ENCODE assay signal across 28 mouse cellular contexts in genomic region chr10:98073432-98073831, GRCm38 (mm10).
DNase-seq lines count a peak whose midpoint lies in the region; ATAC-seq and TF ChIP-seq lines count a peak whose summit lies in the region.
"Had no signal": no experiment of that assay in that cellular context is flagged by ENCODE, and none has a peak within 500 bp of the region (broad histone marks: within the 10 kb centered on the region; RNA-seq: fewer than 3 reads in every experiment).

No protein-coding gene starts in this region.

- H3K27ac ChIP-seq in forebrain, embryonic 14.5 days (ENCODE audit: low read depth, low read length) = no peak overlapping the region
- H3K27ac ChIP-seq in forebrain, embryonic 12.5 days = no peak overlapping the region
- H3K27ac ChIP-seq in midbrain, embryonic 11.5 days (ENCODE audit: low read depth, low read length) = no peak overlapping the region
- no peak overlapping the region for H3K27ac ChIP-seq in midbrain, postnatal 0 days (ENCODE audit: low read depth, low read length)
- H3K27ac ChIP-seq in midbrain, embryonic 14.5 days (replicated peaks; ENCODE audit: low read depth, low read length) = no peak overlapping the region
- no peak overlapping the region for H3K27ac ChIP-seq in midbrain, embryonic 15.5 days
- H3K27ac ChIP-seq: embryonic facial prominence, embryonic 12.5 days; embryonic facial prominence, embryonic 15.5 days; heart, embryonic 15.5 days; hindbrain, embryonic 10.5 days; hindbrain, embryonic 15.5 days had no signal

- no peak for ATAC-seq in forebrain, embryonic 14.5 days
- no peak for ATAC-seq in forebrain, embryonic 12.5 days (ENCODE audit: low FRiP score)
- peak; percentile 58; the same call in 1 of the 2 replicates for ATAC-seq in midbrain, embryonic 11.5 days (ENCODE audit: low FRiP score)
- ATAC-seq in midbrain, postnatal 0 days (ENCODE audit: low FRiP score) = no peak
- no peak for ATAC-seq in midbrain, embryonic 14.5 days (ENCODE audit: low FRiP score, low TSS enrichment)
- ATAC-seq in midbrain, embryonic 15.5 days (replicated peaks) = no peak
- ATAC-seq: intestine, postnatal 0 days; Patski had no signal

- DNase-seq in forebrain, embryonic 14.5 days (ENCODE audit: low spot score) = peak; percentile 10
- peak; percentile 47 for DNase-seq in midbrain, embryonic 11.5 days (ENCODE audit: low spot score, missing footprints)
- DNase-seq in midbrain, postnatal 0 days (ENCODE audit: low spot score) = no peak
- DNase-seq in midbrain, embryonic 14.5 days = peak; percentile 9
- DNase-seq: adrenal gland, postnatal 10 days; adrenal gland, postnatal 36 days; B cell, adult 2 months; cerebellum, adult 11 months; cerebellum, adult 2 months; cerebellum, adult 9-11 months; cerebellum, postnatal 25 days; gastrocnemius, postnatal 25 days; heart, adult 18-20 months; heart, postnatal 10 days; heart, postnatal 36 days had no signal

- no peaks in the 10 kb centered on the region for H3K27me3 ChIP-seq in forebrain, embryonic 14.5 days (replicated peaks; ENCODE audit: control insufficient read depth, insufficient read depth, low read length)
- no peaks in the 10 kb centered on the region for H3K27me3 ChIP-seq in forebrain, embryonic 12.5 days
- H3K27me3 ChIP-seq in midbrain, embryonic 11.5 days (ENCODE audit: control insufficient read depth, insufficient read depth, low read length) = no peaks in the 10 kb centered on the region
- H3K27me3 ChIP-seq in midbrain, postnatal 0 days (ENCODE audit: insufficient read depth, low read length) = no peaks in the 10 kb centered on the region
- H3K27me3 ChIP-seq in midbrain, embryonic 14.5 days (ENCODE audit: control insufficient read depth, insufficient read depth, low read length) = no peaks in the 10 kb centered on the region
- no peaks in the 10 kb centered on the region for H3K27me3 ChIP-seq in midbrain, embryonic 15.5 days (replicated peaks)
- H3K27me3 ChIP-seq: CH12.LX; embryonic facial prominence, embryonic 12.5 days; embryonic facial prominence, embryonic 15.5 days; heart, embryonic 12.5 days; heart, embryonic 15.5 days; hindbrain, embryonic 15.5 days; Patski had no signal

- WGBS in forebrain, embryonic 14.5 days = 70% methylated on average over 2 of the region's 2 CpGs
- 69% methylated on average over 2 of the region's 2 CpGs for WGBS in forebrain, embryonic 12.5 days
- WGBS in midbrain, embryonic 11.5 days = 78% methylated on average over 2 of the region's 2 CpGs
- 48% methylated on average over 2 of the region's 2 CpGs for WGBS in midbrain, postnatal 0 days
- WGBS in midbrain, embryonic 14.5 days = 49% methylated on average over 2 of the region's 2 CpGs
- 57% methylated on average over 2 of the region's 2 CpGs for WGBS in midbrain, embryonic 15.5 days

- H3K9me3 ChIP-seq in forebrain, embryonic 14.5 days (replicated peaks; ENCODE audit: control insufficient read depth, low read length) = no peaks in the 10 kb centered on the region
- H3K9me3 ChIP-seq in forebrain, embryonic 12.5 days = no peaks in the 10 kb centered on the region
- H3K9me3 ChIP-seq in midbrain, embryonic 11.5 days (ENCODE audit: control insufficient read depth, low read length) = no peaks in the 10 kb centered on the region
- H3K9me3 ChIP-seq in midbrain, postnatal 0 days (ENCODE audit: low read length) = no peaks in the 10 kb centered on the region
- H3K9me3 ChIP-seq in midbrain, embryonic 14.5 days (ENCODE audit: control insufficient read depth, low read length) = no peaks in the 10 kb centered on the region
- no peaks in the 10 kb centered on the region for H3K9me3 ChIP-seq in midbrain, embryonic 15.5 days
- H3K9me3 ChIP-seq: embryonic facial prominence, embryonic 12.5 days; embryonic facial prominence, embryonic 15.5 days; G1E; heart, embryonic 12.5 days; heart, embryonic 15.5 days; hindbrain, embryonic 10.5 days; hindbrain, embryonic 15.5 days had no signal

- no peak for TF ChIP-seq CTCF in midbrain, postnatal 0 days (IDR thresholded peaks at IDR 0.05)

- no peaks in the 10 kb centered on the region for H3K4me1 ChIP-seq in forebrain, embryonic 14.5 days (ENCODE audit: control insufficient read depth, insufficient read depth, low read length)
- H3K4me1 ChIP-seq in forebrain, embryonic 12.5 days = no peaks in the 10 kb centered on the region
- H3K4me1 ChIP-seq in midbrain, embryonic 11.5 days (ENCODE audit: control insufficient read depth, insufficient read depth, low read length) = no peaks in the 10 kb centered on the region
- H3K4me1 ChIP-seq in midbrain, postnatal 0 days (ENCODE audit: insufficient read depth, low read length) = no peaks in the 10 kb centered on the region
- no peaks in the 10 kb centered on the region for H3K4me1 ChIP-seq in midbrain, embryonic 14.5 days (ENCODE audit: control insufficient read depth, insufficient read depth, low read length)
- H3K4me1 ChIP-seq in midbrain, embryonic 15.5 days = no peaks in the 10 kb centered on the region
- H3K4me1 ChIP-seq: embryonic facial prominence, embryonic 12.5 days; embryonic facial prominence, embryonic 15.5 days; heart, embryonic 12.5 days; heart, embryonic 15.5 days; hindbrain, embryonic 10.5 days; hindbrain, embryonic 15.5 days had no signal

- H3K36me3 ChIP-seq in forebrain, embryonic 14.5 days (ENCODE audit: control insufficient read depth, insufficient read depth, low read length) = no peaks in the 10 kb centered on the region
- H3K36me3 ChIP-seq in forebrain, embryonic 12.5 days (replicated peaks) = no peaks in the 10 kb centered on the region
- H3K36me3 ChIP-seq in midbrain, embryonic 11.5 days (ENCODE audit: control insufficient read depth, insufficient read depth, low read length) = no peaks in the 10 kb centered on the region
- H3K36me3 ChIP-seq in midbrain, postnatal 0 days (ENCODE audit: insufficient read depth, low read length) = no peaks in the 10 kb centered on the region
- no peaks in the 10 kb centered on the region for H3K36me3 ChIP-seq in midbrain, embryonic 14.5 days (ENCODE audit: control insufficient read depth, insufficient read depth, low read length)
- no peaks in the 10 kb centered on the region for H3K36me3 ChIP-seq in midbrain, embryonic 15.5 days (replicated peaks)
- H3K36me3 ChIP-seq: embryonic facial prominence, embryonic 12.5 days; embryonic facial prominence, embryonic 15.5 days; G1E; heart, embryonic 12.5 days; heart, embryonic 15.5 days; hindbrain, embryonic 10.5 days; hindbrain, embryonic 15.5 days had no signal

- H3K4me2 ChIP-seq in forebrain, embryonic 14.5 days (ENCODE audit: low read length) = no peak overlapping the region
- no peak overlapping the region for H3K4me2 ChIP-seq in forebrain, embryonic 12.5 days
- H3K4me2 ChIP-seq in midbrain, embryonic 11.5 days = no peak overlapping the region
- H3K4me2 ChIP-seq in midbrain, postnatal 0 days (ENCODE audit: low read depth, low read length, poor library complexity, severe bottlenecking) = no peak overlapping the region
- H3K4me2 ChIP-seq in midbrain, embryonic 14.5 days (ENCODE audit: low read length) = no peak overlapping the region
- H3K4me2 ChIP-seq in midbrain, embryonic 15.5 days = no peak overlapping the region
- H3K4me2 ChIP-seq: embryonic facial prominence, embryonic 12.5 days; embryonic facial prominence, embryonic 15.5 days; heart, embryonic 12.5 days; heart, embryonic 15.5 days; hindbrain, embryonic 15.5 days had no signal

- no peak overlapping the region for H3K4me3 ChIP-seq in forebrain, embryonic 14.5 days (ENCODE audit: low read depth, low read length)
- no peak overlapping the region for H3K4me3 ChIP-seq in forebrain, embryonic 12.5 days (replicated peaks)
- no peak overlapping the region for H3K4me3 ChIP-seq in midbrain, embryonic 11.5 days (ENCODE audit: low read depth, low read length)
- no peak overlapping the region for H3K4me3 ChIP-seq in midbrain, postnatal 0 days (ENCODE audit: low read depth, low read length)
- H3K4me3 ChIP-seq in midbrain, embryonic 14.5 days (replicated peaks; ENCODE audit: low read depth, low read length) = no peak overlapping the region
- no peak overlapping the region for H3K4me3 ChIP-seq in midbrain, embryonic 15.5 days
- H3K4me3 ChIP-seq: embryonic facial prominence, embryonic 12.5 days; embryonic facial prominence, embryonic 15.5 days; erythroblast, embryonic 14.5 days; heart, embryonic 12.5 days; heart, embryonic 15.5 days; hindbrain, embryonic 10.5 days; hindbrain, embryonic 15.5 days had no signal

- H3K9ac ChIP-seq in forebrain, embryonic 14.5 days (ENCODE audit: low read length) = no peak overlapping the region
- H3K9ac ChIP-seq in forebrain, embryonic 12.5 days = no peak overlapping the region
- no peak overlapping the region for H3K9ac ChIP-seq in midbrain, embryonic 11.5 days (ENCODE audit: low read length)
- H3K9ac ChIP-seq in midbrain, postnatal 0 days (replicated peaks; ENCODE audit: low read length, poor library complexity, severe bottlenecking) = no peak overlapping the region
- H3K9ac ChIP-seq in midbrain, embryonic 14.5 days (replicated peaks; ENCODE audit: low read length) = no peak overlapping the region
- no peak overlapping the region for H3K9ac ChIP-seq in midbrain, embryonic 15.5 days
- H3K9ac ChIP-seq: embryonic facial prominence, embryonic 12.5 days; embryonic facial prominence, embryonic 15.5 days; heart, embryonic 12.5 days; heart, embryonic 15.5 days; hindbrain, embryonic 15.5 days had no signal
